Comparison of ENCODE assay signal across 8 mouse cellular contexts in the genomic region with DNA sequence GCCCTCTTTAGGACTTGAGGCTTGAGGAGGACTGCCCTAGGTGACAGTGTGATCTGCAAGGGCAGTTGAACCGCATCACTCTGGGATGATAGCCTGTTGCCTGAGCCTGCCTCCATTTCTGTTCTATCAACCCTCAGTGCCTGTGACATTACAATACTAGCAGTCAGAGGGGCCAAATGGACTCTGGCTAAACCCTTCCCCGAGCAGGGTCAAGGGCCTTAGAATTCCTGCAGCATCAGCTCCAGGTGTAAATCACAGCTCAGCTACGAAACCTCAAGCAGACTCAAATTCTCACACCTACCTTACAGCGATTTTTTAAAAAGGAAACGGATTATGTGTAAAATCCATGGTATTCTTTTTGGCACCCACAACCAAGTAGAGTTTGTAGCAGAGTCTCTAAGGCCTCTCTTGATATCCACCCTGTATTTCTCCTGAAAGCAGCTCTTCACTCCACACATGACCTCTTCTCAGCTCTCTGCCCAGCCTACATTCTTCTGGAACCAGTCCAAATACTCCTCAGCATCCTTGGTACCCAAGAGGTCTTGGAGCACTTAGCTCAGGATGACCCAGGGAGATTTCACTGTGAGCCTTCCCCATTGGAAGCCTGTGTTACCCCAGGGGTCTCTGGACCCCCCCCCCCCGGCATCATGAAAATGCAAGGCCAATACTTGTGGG. TPM values are rescaled to one million over a fixed set of nuclear protein-coding genes. Genes with fewer than 3 reads are reported as not detected.
DNase-seq lines count a peak whose midpoint lies in the region; ATAC-seq lines count a peak whose summit lies in the region.

No protein-coding gene starts in this region.

- H3K4me1 ChIP-seq in liver, embryonic 12.5 days, result peaks cover 22% of the 10 kb centered on the region
- H3K4me1 ChIP-seq in hindbrain, embryonic 10.5 days (replicated peaks), result peaks cover 24% of the 10 kb centered on the region
- 0 out of 2 replicates have a peak, but pooled peaks cover 7% of the 10 kb centered on the region for H3K4me1 ChIP-seq in limb, embryonic 11.5 days (ENCODE audit: control insufficient read depth, insufficient read depth, low read length)
- H3K4me1 ChIP-seq in stomach, embryonic 14.5 days (ENCODE audit: control insufficient read depth, insufficient read depth, low read length), result 0 out of 2 replicates have a peak, but pooled peaks cover 6% of the 10 kb centered on the region

- peak overlapping the region; percentile 97 for H3K4me2 ChIP-seq in liver, embryonic 12.5 days
- peak overlapping the region; percentile 89; the same call in 1 of the 2 replicates for H3K4me2 ChIP-seq in limb, embryonic 11.5 days (ENCODE audit: low read depth, severe bottlenecking)
- H3K4me2 ChIP-seq in stomach, embryonic 14.5 days (replicated peaks; ENCODE audit: low read depth, low read length), result peak overlapping the region; percentile 97

- no peaks in the 10 kb centered on the region for H3K36me3 ChIP-seq in liver, embryonic 12.5 days
- H3K36me3 ChIP-seq in hindbrain, embryonic 10.5 days, result 0 out of 2 replicates have a peak, but pooled peaks cover 3% of the 10 kb centered on the region
- H3K36me3 ChIP-seq in limb, embryonic 11.5 days (ENCODE audit: control insufficient read depth, insufficient read depth, low read length), result no peaks in the 10 kb centered on the region
- H3K36me3 ChIP-seq in stomach, embryonic 14.5 days (ENCODE audit: control insufficient read depth, insufficient read depth, low read length), result no peaks in the 10 kb centered on the region

- ATAC-seq in liver, embryonic 12.5 days, result no peak
- ATAC-seq in limb, embryonic 11.5 days (ENCODE audit: insufficient number of reproducible peaks, low FRiP score, low TSS enrichment, low read depth), result no peak
- ATAC-seq in stomach, embryonic 14.5 days (ENCODE audit: insufficient number of reproducible peaks, insufficient read depth, low FRiP score, low read depth), result no peak

- H3K9ac ChIP-seq in liver, embryonic 12.5 days, result no peak overlapping the region
- no peak overlapping the region; the same call in 1 of the 2 replicates for H3K9ac ChIP-seq in limb, embryonic 11.5 days (ENCODE audit: low read length)
- no peak overlapping the region for H3K9ac ChIP-seq in stomach, embryonic 14.5 days (replicated peaks; ENCODE audit: low read depth, low read length)

- H3K4me3 ChIP-seq in liver, embryonic 12.5 days, result no peak overlapping the region
- H3K4me3 ChIP-seq in hindbrain, embryonic 10.5 days, result peak overlapping the region; percentile 73
- no peak overlapping the region for H3K4me3 ChIP-seq in limb, embryonic 11.5 days (ENCODE audit: low read depth, low read length)
- H3K4me3 ChIP-seq in stomach, embryonic 14.5 days (ENCODE audit: low read depth, low read length), result peak overlapping the region; percentile 62; the same call in 1 of the 2 replicates

- H3K27me3 ChIP-seq in liver, embryonic 12.5 days (replicated peaks), result peaks cover 55% of the 10 kb centered on the region
- peaks cover 57% of the 10 kb centered on the region for H3K27me3 ChIP-seq in hindbrain, embryonic 10.5 days (ENCODE audit: insufficient read depth, poor library complexity, severe bottlenecking)
- H3K27me3 ChIP-seq in limb, embryonic 11.5 days (ENCODE audit: control insufficient read depth, insufficient read depth, low read length), result peaks cover 22% of the 10 kb centered on the region
- peaks cover 1% of the 10 kb centered on the region; the same call in 1 of the 2 replicates for H3K27me3 ChIP-seq in stomach, embryonic 14.5 days (ENCODE audit: control insufficient read depth, insufficient read depth, low read length)

- no peaks in the 10 kb centered on the region for H3K9me3 ChIP-seq in liver, embryonic 12.5 days (replicated peaks)
- H3K9me3 ChIP-seq in hindbrain, embryonic 10.5 days, result no peaks in the 10 kb centered on the region
- H3K9me3 ChIP-seq in limb, embryonic 11.5 days (ENCODE audit: control insufficient read depth, low read length), result no peaks in the 10 kb centered on the region
- no peaks in the 10 kb centered on the region for H3K9me3 ChIP-seq in stomach, embryonic 14.5 days (ENCODE audit: control insufficient read depth, low read depth, low read length)

- no peak for DNase-seq in liver
- no peak for DNase-seq in hindbrain, embryonic 10.5 days (ENCODE audit: low spot score)
- no peak for DNase-seq in limb, embryonic 11.5 days (ENCODE audit: low spot score)
- no peak for DNase-seq in frontal cortex, postnatal 14 days (ENCODE audit: low spot score in 2 of 2)
- no peak for DNase-seq in frontal cortex, postnatal 10 days (ENCODE audit: low spot score in 2 of 2)
- DNase-seq in spleen, adult 18-20 months, result no peak

- H3K27ac ChIP-seq in liver, embryonic 12.5 days, result no peak overlapping the region
- H3K27ac ChIP-seq in hindbrain, embryonic 10.5 days, result no peak overlapping the region
- no peak overlapping the region for H3K27ac ChIP-seq in limb, embryonic 11.5 days (replicated peaks; ENCODE audit: low read depth, low read length)
- H3K27ac ChIP-seq in stomach, embryonic 14.5 days (ENCODE audit: low read length), result no peak overlapping the region

- 60% methylated on average over 6 of the region's 6 CpGs for WGBS in liver, embryonic 12.5 days (ENCODE audit: insufficient replicate concordance)
- 75% methylated on average over 6 of the region's 6 CpGs for WGBS in hindbrain, embryonic 10.5 days
- WGBS in limb, embryonic 11.5 days, result 47% methylated on average over 6 of the region's 6 CpGs
- whole genome bisulfite sequencing in stomach, embryonic 14.5 days, result 50% methylated on average over 6 of the region's 6 CpGs

RNA-seq across cellular contexts. Expression of gene Lzts3, which starts 1.1 kb away (rescaled TPM):
- polyA plus RNA-seq in liver, embryonic 12.5 days (2016; fragmentation: Nextera tagmentation; extraction: Ambion mirVana), result 1.6 and 1.7 TPM in 2 replicates
- 3.2 and 4.3 TPM in 2 replicates for polyA plus RNA-seq in hindbrain, embryonic 10.5 days (2016; fragmentation: Nextera tagmentation; extraction: Ambion mirVana)
- polyA plus RNA-seq in limb, embryonic 11.5 days (2014; fragmentation: Nextera tagmentation; extraction: Ambion mirVana), result 0.88 and 1.1 TPM in 2 replicates
- 2.8 and 4.0 TPM in 2 replicates for polyA plus RNA-seq in stomach, embryonic 14.5 days (2014; fragmentation: Nextera tagmentation; extraction: Ambion mirVana)

RNA-seq across cellular contexts. Expression of gene Ubox5, which starts 11.7 kb away (rescaled TPM):
- 7.8 and 8.4 TPM in 2 replicates for polyA plus RNA-seq in liver, embryonic 12.5 days (2016; fragmentation: Nextera tagmentation; extraction: Ambion mirVana)
- 19.4 and 19.8 TPM in 2 replicates for polyA plus RNA-seq in hindbrain, embryonic 10.5 days (2016; fragmentation: Nextera tagmentation; extraction: Ambion mirVana)
- 16.6 and 21.1 TPM in 2 replicates for polyA plus RNA-seq in limb, embryonic 11.5 days (2014; fragmentation: Nextera tagmentation; extraction: Ambion mirVana)
- 14.0 and 14.6 TPM in 2 replicates for polyA plus RNA-seq in stomach, embryonic 14.5 days (2014; fragmentation: Nextera tagmentation; extraction: Ambion mirVana)

RNA-seq across cellular contexts. Expression of gene Fastkd5, which starts 11.7 kb away (rescaled TPM):
- 16.1 and 16.9 TPM in 2 replicates for polyA plus RNA-seq in liver, embryonic 12.5 days (2016; fragmentation: Nextera tagmentation; extraction: Ambion mirVana)
- 17.7 and 19.5 TPM in 2 replicates for polyA plus RNA-seq in hindbrain, embryonic 10.5 days (2016; fragmentation: Nextera tagmentation; extraction: Ambion mirVana)
- 23.4 and 24.9 TPM in 2 replicates for polyA plus RNA-seq in limb, embryonic 11.5 days (2014; fragmentation: Nextera tagmentation; extraction: Ambion mirVana)
- polyA plus RNA-seq in stomach, embryonic 14.5 days (2014; fragmentation: Nextera tagmentation; extraction: Ambion mirVana), result 17.1 and 17.9 TPM in 2 replicates

RNA-seq across cellular contexts. Expression of gene Ddrgk1, which starts 23.0 kb away (rescaled TPM):
- polyA plus RNA-seq in liver, embryonic 12.5 days (2016; fragmentation: Nextera tagmentation; extraction: Ambion mirVana), result 46.1 and 48.7 TPM in 2 replicates
- polyA plus RNA-seq in hindbrain, embryonic 10.5 days (2016; fragmentation: Nextera tagmentation; extraction: Ambion mirVana), result 47.1 and 50.7 TPM in 2 replicates
- polyA plus RNA-seq in limb, embryonic 11.5 days (2014; fragmentation: Nextera tagmentation; extraction: Ambion mirVana), result 50.7 and 52.5 TPM in 2 replicates
- 65.7 and 66.6 TPM in 2 replicates for polyA plus RNA-seq in stomach, embryonic 14.5 days (2014; fragmentation: Nextera tagmentation; extraction: Ambion mirVana)

RNA-seq across cellular contexts. Expression of gene Itpa, which starts 25.9 kb away (rescaled TPM):
- polyA plus RNA-seq in liver, embryonic 12.5 days (2016; fragmentation: Nextera tagmentation; extraction: Ambion mirVana), result 69.9 and 75.2 TPM in 2 replicates
- 148 and 151 TPM in 2 replicates for polyA plus RNA-seq in hindbrain, embryonic 10.5 days (2016; fragmentation: Nextera tagmentation; extraction: Ambion mirVana)
- polyA plus RNA-seq in limb, embryonic 11.5 days (2014; fragmentation: Nextera tagmentation; extraction: Ambion mirVana), result 149 and 157 TPM in 2 replicates
- polyA plus RNA-seq in stomach, embryonic 14.5 days (2014; fragmentation: Nextera tagmentation; extraction: Ambion mirVana), result 87.8 and 89.8 TPM in 2 replicates

Comparison
In these comparisons a context has a peak if more than half of its experiments do, and no peak if none do; other contexts are left out.
1. H3K4me3 ChIP-seq: peak in hindbrain, embryonic 10.5 days (single experiment) and stomach, embryonic 14.5 days (single experiment); none in liver, embryonic 12.5 days (single experiment) and limb, embryonic 11.5 days (single experiment).
2. Peak in every context shown above with its lines, with median percentiles within 50 percentile points of each other: H3K4me2 ChIP-seq.